Mouse (Mus musculus) MEL (cell line): ENCODE results near the gene Kctd8. TPM values are rescaled to one million over a fixed set of nuclear protein-coding genes. Genes with fewer than 3 reads are reported as not detected.

Experiments
- DNase-seq: peaks from one replicate; pipeline ENCODE4 v3.0.0; 2011; ENCODE audit warnings: low read depth, low spot score
- H3K27ac ChIP-seq: 2 replicates; pipeline ENCODE4 v1.5.1; 2012; ENCODE audit warnings: low read depth, mild to moderate bottlenecking, control low read depth, low read length, moderate library complexity; ENCODE audit not compliant: control insufficient read depth
- H3K27me3 ChIP-seq, 2 experiments: fragments of 150-350 bp in 1 of 2; sonication (generic) in 1 of 2; 2 replicates each; pipeline ENCODE4 v1.6.1; 2012; ENCODE audit warnings: low read length in 2 of 2, mild to moderate bottlenecking in 2 of 2, improper control_type of control experiment in 1 of 2, moderate library complexity in 1 of 2; ENCODE audit not compliant: insufficient read depth in 2 of 2, control insufficient read depth in 1 of 2
- H3K36me3 ChIP-seq, 2 experiments: 2 replicates each; pipeline ENCODE4 v1.6.1; 2012 to 2014; ENCODE audit warnings: low read length in 2 of 2, improper control_type of control experiment in 1 of 2, inconsistent platforms in 1 of 2, mild to moderate bottlenecking in 1 of 2; ENCODE audit not compliant: insufficient read depth in 2 of 2, control insufficient read depth in 1 of 2
- H3K4me1 ChIP-seq, 2 experiments: fragments of 150-350 bp in 1 of 2; sonication (generic) in 1 of 2; 2 replicates each; pipeline ENCODE4 v1.6.1; 2012; ENCODE audit warnings: low read length in 2 of 2, improper control_type of control experiment in 1 of 2, mild to moderate bottlenecking in 1 of 2; ENCODE audit not compliant: insufficient read depth in 2 of 2, control insufficient read depth in 1 of 2
- H3K4me3 ChIP-seq, 2 experiments: fragments of 150-350 bp in 1 of 2; sonication (generic) in 1 of 2; 2 replicates each; pipeline ENCODE4 v1.5.1; 2012; ENCODE audit warnings: low read depth in 2 of 2, low read length in 2 of 2, mild to moderate bottlenecking in 2 of 2, moderate library complexity in 2 of 2, control low read depth in 1 of 2, improper control_type of control experiment in 1 of 2; ENCODE audit not compliant: control insufficient read depth in 1 of 2, insufficient read depth in 1 of 2
- H3K79me2 ChIP-seq: 2 replicates; pipeline ENCODE4 v1.6.1; 2012; ENCODE audit warnings: mild to moderate bottlenecking, low read length, moderate library complexity; ENCODE audit not compliant: control insufficient read depth, poor library complexity, insufficient read depth
- H3K9ac ChIP-seq: 2 replicates; pipeline ENCODE4 v1.6.1; 2012; ENCODE audit warnings: low read depth, mild to moderate bottlenecking, control low read depth, low read length, moderate library complexity; ENCODE audit not compliant: control insufficient read depth, poor library complexity, severe bottlenecking
- H3K9me3 ChIP-seq: fragments of 150-350 bp; sonication (generic); replicated peaks from 2 replicates; pipeline ENCODE4 v1.6.1; 2012; ENCODE audit warnings: mild to moderate bottlenecking, low read length, improper control_type of control experiment, moderate library complexity; ENCODE audit not compliant: insufficient read depth
- BHLHE40 ChIP-seq: IDR thresholded peaks from 2 replicates; pipeline ENCODE4 v1.6.1; 2012; ENCODE audit warnings: low read depth, mild to moderate bottlenecking, inconsistent platforms, low read length, improper control_type of control experiment, borderline replicate concordance
- CHD1 ChIP-seq: IDR thresholded peaks from 2 replicates; pipeline ENCODE4 v1.6.1; 2012; ENCODE audit warnings: low read depth, mild to moderate bottlenecking, inconsistent platforms, low read length, improper control_type of control experiment
- CTCF ChIP-seq, 3 experiments: IDR thresholded peaks in 2 of 3; conservative IDR thresholded peaks in 1 of 3; 2 replicates each; pipeline ENCODE4 v1.5.1; 2011 to 2012; ENCODE audit warnings: low read length in 3 of 3, low read depth in 2 of 3, mild to moderate bottlenecking in 2 of 3, improper control_type of control experiment in 1 of 3, inconsistent platforms in 1 of 3, mixed read lengths in 1 of 3, moderate library complexity in 1 of 3; ENCODE audit not compliant: control insufficient read depth in 1 of 3, insufficient read depth in 1 of 3, poor library complexity in 1 of 3, severe bottlenecking in 1 of 3
- E2F4 ChIP-seq: IDR thresholded peaks from 2 replicates; pipeline ENCODE4 v1.6.1; 2011; ENCODE audit warnings: low read depth, low read length, improper control_type of control experiment, borderline replicate concordance
- ELF1 ChIP-seq: IDR thresholded peaks from 2 replicates; pipeline ENCODE4 v1.6.1; 2014; ENCODE audit warnings: low read depth, mild to moderate bottlenecking, inconsistent platforms, low read length, improper control_type of control experiment, moderate library complexity
- JUND ChIP-seq: IDR thresholded peaks from 2 replicates; pipeline ENCODE4 v1.6.1; 2011; ENCODE audit warnings: low read depth, mild to moderate bottlenecking, improper control_type of control experiment, low read length
- MAX ChIP-seq: IDR thresholded peaks from 2 replicates; pipeline ENCODE4 v1.6.1; 2011; ENCODE audit warnings: low read length, improper control_type of control experiment
- MAZ ChIP-seq: IDR thresholded peaks from 2 replicates; pipeline ENCODE4 v1.6.1; 2012; ENCODE audit warnings: low read depth, mild to moderate bottlenecking, inconsistent platforms, low read length, improper control_type of control experiment
- MYC ChIP-seq: IDR thresholded peaks from 2 replicates; pipeline ENCODE4 v1.6.1; 2011; ENCODE audit warnings: low read depth, mild to moderate bottlenecking, low read length, improper control_type of control experiment, moderate library complexity
- POLR2AphosphoS2 ChIP-seq: IDR thresholded peaks from 2 replicates; pipeline ENCODE4 v1.6.1; 2011; ENCODE audit warnings: low read length, improper control_type of control experiment
- RAD21 ChIP-seq: IDR thresholded peaks from 2 replicates; pipeline ENCODE4 v1.6.1; 2011; ENCODE audit warnings: mild to moderate bottlenecking, low read depth, low read length, improper control_type of control experiment
- TAL1 ChIP-seq: IDR thresholded peaks from 2 replicates; pipeline ENCODE4 v1.6.1; 2012; ENCODE audit warnings: mild to moderate bottlenecking, inconsistent platforms, low read length, moderate library complexity, mixed read lengths
- TCF12 ChIP-seq: IDR thresholded peaks from 2 replicates; pipeline ENCODE4 v1.6.1; 2014; ENCODE audit warnings: low read depth, mild to moderate bottlenecking, inconsistent platforms, low read length, improper control_type of control experiment, moderate library complexity
- UBTF ChIP-seq: IDR thresholded peaks from 2 replicates; pipeline ENCODE4 v1.6.1; 2012; ENCODE audit warnings: low read depth, mild to moderate bottlenecking, inconsistent platforms, low read length, improper control_type of control experiment, moderate library complexity, borderline replicate concordance; ENCODE audit not compliant: insufficient read depth
- USF1 ChIP-seq: IDR thresholded peaks from 2 replicates; pipeline ENCODE4 v1.6.1; 2014; ENCODE audit warnings: low read depth, mild to moderate bottlenecking, inconsistent platforms, low read length, improper control_type of control experiment, moderate library complexity
- ZC3H11A ChIP-seq: IDR thresholded peaks from 2 replicates; pipeline ENCODE4 v1.6.1; 2012; ENCODE audit warnings: low read depth, mild to moderate bottlenecking, inconsistent platforms, low read length, improper control_type of control experiment
- ZMIZ1 ChIP-seq: IDR thresholded peaks from 2 replicates; pipeline ENCODE4 v1.6.1; 2012; ENCODE audit warnings: low read depth, mild to moderate bottlenecking, inconsistent platforms, low read length, improper control_type of control experiment, moderate library complexity
- polyA plus RNA-seq, 2 experiments: library from polyadenylated mRNA; stranded (reverse) in 1 of 2; unstranded in 1 of 2; fragments of >175 nt in 1 of 2; fragments of >200 nt in 1 of 2; gene quantifications; 2 replicates each; pipeline versions ENCODE4 v1.2.1 to v1.2.4; 2012; ENCODE audit warnings: low replicate concordance in 2 of 2, low read depth in 1 of 2; ENCODE audit not compliant: insufficient read length in 2 of 2, insufficient read depth in 1 of 2, missing spikeins in 1 of 2
- total RNA-seq: library from RNA; depleted of rRNA; stranded (reverse); fragments of 300-350 nt; gene quantifications from 2 replicates; pipeline ENCODE4 v1.2.3, GENCODE M21; 2012; rRNA removed

The Kctd8 gene
- total and polyA plus RNA-seq, 3 experiments = not detected

DNA sequence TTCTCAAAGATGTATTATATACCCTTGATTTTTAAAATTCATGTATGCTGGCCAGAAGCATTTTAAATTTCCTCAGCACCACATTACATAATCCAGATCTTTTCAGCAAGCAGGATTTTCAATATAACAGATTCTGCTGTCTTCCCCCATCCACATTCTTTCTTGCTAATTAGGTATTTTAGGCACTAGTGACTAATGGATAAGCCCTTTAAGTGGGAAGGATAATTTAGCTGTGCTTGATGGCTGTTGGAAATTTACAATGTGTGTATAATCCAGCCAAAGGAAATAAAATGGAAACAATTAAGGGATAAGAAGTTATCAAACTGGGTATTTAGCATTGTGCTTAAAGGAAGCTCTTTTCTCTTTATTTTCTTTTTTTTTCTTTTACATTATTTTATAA lies 252.6 kb downstream of the Kctd8 start:
- Histone ChIP-seq H3K36me3 (no peaks in the 10 kb centered on the region), H3K27me3 (no peaks in the 10 kb centered on the region), H3K4me1 (no peaks in the 10 kb centered on the region), H3K9ac (no peak overlapping the region), H3K9me3 (no peaks in the 10 kb centered on the region), H3K4me3 (no peak overlapping the region), H3K79me2 (no peaks in the 10 kb centered on the region), H3K27ac (no peak overlapping the region)
- TF ChIP-seq JUND (no peak), POLR2AphosphoS2 (no peak), ZMIZ1 (no peak), MAX (no peak), USF1 (no peak), BHLHE40 (no peak), MAZ (no peak), UBTF (no peak), ZC3H11A (no peak), TCF12 (no peak), ELF1 (no peak), MYC (no peak), TAL1 (no peak), CHD1 (no peak), CTCF (IDR thresholded peaks at IDR 0.05 in 2 of 3, conservative IDR thresholded peaks at IDR 0.05 in 1 of 3; ENCODE audit: control insufficient read depth in 1 of 3, insufficient read depth in 1 of 3, low read depth in 2 of 3, low read length in 3 of 3, poor library complexity in 1 of 3, severe bottlenecking in 1 of 3) (no peak), RAD21 (no peak), E2F4 (no peak)
- DNase-seq = no peak

Other genes starting within 250 kb of the Kctd8 start
- not detected in 2 replicates for gene Yipf7, start 201.0 kb upstream of the Kctd8 start, total RNA-seq
- gene Yipf7, start 201.0 kb upstream of the Kctd8 start, polyA plus RNA-seq = not detected
- gene Guf1, start 215.2 kb upstream of the Kctd8 start, total RNA-seq = 16.9 and 19.1 TPM in 2 replicates
- 10 to 100 TPM in 1 of 2 experiments, not detected in 1; 21.2 TPM for gene Guf1, start 215.2 kb upstream of the Kctd8 start, polyA plus RNA-seq